8 mouse cellular contexts compared by ENCODE assay signal in the genomic region with DNA sequence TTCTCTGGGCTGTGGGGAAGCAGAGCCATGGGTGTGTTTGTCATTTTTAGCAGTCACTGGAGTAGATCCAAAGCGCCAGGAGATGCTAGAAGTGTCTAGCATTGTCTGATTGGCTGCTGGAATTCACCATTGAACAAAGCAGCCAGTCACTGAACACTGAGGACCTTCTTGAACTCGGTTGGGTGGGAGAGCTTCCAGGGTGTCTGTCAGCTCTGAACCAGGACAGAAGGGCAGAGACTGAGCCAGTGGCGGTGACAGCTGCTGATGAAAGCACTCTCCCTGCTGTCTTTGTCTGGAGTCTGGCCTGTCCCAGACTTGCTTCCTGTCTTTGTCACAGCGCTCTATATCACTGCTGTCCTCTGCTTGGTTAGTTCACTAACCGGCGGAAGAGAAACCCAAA. TPM values are rescaled to one million over a fixed set of nuclear protein-coding genes. Genes with fewer than 3 reads are reported as not detected.
A peak's percentile ranks its signal among the peaks of the same experiment; 100 is the strongest.
DNase-seq lines count a peak whose midpoint lies in the region; ATAC-seq and TF ChIP-seq lines count a peak whose summit lies in the region.

No protein-coding gene starts in this region.

- no peak for TF ChIP-seq CTCF in cerebellum, adult 2 months (IDR thresholded peaks at IDR 0.05; ENCODE audit: borderline replicate concordance, insufficient read depth, low read depth, low read length)
- TF ChIP-seq CTCF in lung, postnatal 0 days (IDR thresholded peaks at IDR 0.05), result no peak

- H3K27me3 ChIP-seq in cerebellum, adult 2 months (ENCODE audit: control insufficient read depth, insufficient read depth, low read length), result no peaks in the 10 kb centered on the region
- H3K27me3 ChIP-seq in heart, embryonic 12.5 days (replicated peaks), result no peaks in the 10 kb centered on the region
- no peaks in the 10 kb centered on the region for H3K27me3 ChIP-seq in kidney, embryonic 14.5 days (ENCODE audit: control insufficient read depth, insufficient read depth, low read length)
- no peaks in the 10 kb centered on the region for H3K27me3 ChIP-seq in lung, postnatal 0 days (replicated peaks; ENCODE audit: insufficient read depth, low read length)
- H3K27me3 ChIP-seq in stomach, embryonic 16.5 days (ENCODE audit: control insufficient read depth, insufficient read depth, low read length), result no peaks in the 10 kb centered on the region

- peak overlapping the region; percentile 4; the same call in 1 of the 2 replicates for H3K27ac ChIP-seq in cerebellum, adult 2 months (ENCODE audit: insufficient read depth, low read length)
- peak overlapping the region; percentile 86 for H3K27ac ChIP-seq in heart, embryonic 12.5 days (ENCODE audit: poor library complexity, severe bottlenecking)
- peak overlapping the region; percentile 67; the same call in 1 of the 2 replicates for H3K27ac ChIP-seq in kidney, embryonic 14.5 days (ENCODE audit: low read depth, low read length)
- H3K27ac ChIP-seq in lung, postnatal 0 days (ENCODE audit: low read length), result peak overlapping the region; percentile 23
- H3K27ac ChIP-seq in stomach, embryonic 16.5 days (ENCODE audit: low read length), result peak overlapping the region; percentile 32

- H3K4me1 ChIP-seq in cerebellum, adult 2 months (ENCODE audit: control insufficient read depth, insufficient read depth, low read length), result peaks cover 20% of the 10 kb centered on the region
- H3K4me1 ChIP-seq in heart, embryonic 12.5 days (replicated peaks), result peaks cover 53% of the 10 kb centered on the region
- peaks cover 11% of the 10 kb centered on the region; the same call in 1 of the 2 replicates for H3K4me1 ChIP-seq in kidney, embryonic 14.5 days (ENCODE audit: control insufficient read depth, insufficient read depth, low read length)
- H3K4me1 ChIP-seq in lung, postnatal 0 days (ENCODE audit: insufficient read depth, low read depth, low read length), result peaks cover 16% of the 10 kb centered on the region; the same call in 1 of the 2 replicates
- H3K4me1 ChIP-seq in stomach, embryonic 16.5 days (ENCODE audit: control insufficient read depth, insufficient read depth, low read length), result peaks cover 17% of the 10 kb centered on the region

- TF ChIP-seq POLR2A in cerebellum, adult 2 months (IDR thresholded peaks at IDR 0.05; ENCODE audit: borderline replicate concordance, insufficient read depth, low read length), result no peak

- ATAC-seq in heart, embryonic 12.5 days (ENCODE audit: insufficient number of reproducible peaks, low FRiP score), result peak; percentile 86
- ATAC-seq in kidney, embryonic 14.5 days (ENCODE audit: low FRiP score, low TSS enrichment), result peak; percentile 91
- ATAC-seq in lung, postnatal 0 days, result peak; percentile 88
- peak; percentile 49; the same call in 1 of the 2 replicates for ATAC-seq in stomach, embryonic 16.5 days (ENCODE audit: insufficient read depth, low FRiP score)

- no peak; the same call in 1 of the 2 replicates for TF ChIP-seq EP300 in lung, postnatal 0 days (IDR thresholded peaks at IDR 0.05)

- peak overlapping the region; percentile 31; the same call in 1 of the 2 replicates for H3K9ac ChIP-seq in heart, embryonic 12.5 days
- H3K9ac ChIP-seq in kidney, embryonic 14.5 days (ENCODE audit: low read depth, low read length), result no peak overlapping the region
- no peak overlapping the region for H3K9ac ChIP-seq in lung, postnatal 0 days (replicated peaks; ENCODE audit: low read depth)
- 0 out of 2 replicates have a peak overlapping the region, but pooled peaks have one; percentile 10 for H3K9ac ChIP-seq in stomach, embryonic 16.5 days (ENCODE audit: low read length)

- peak overlapping the region; percentile 34 for H3K4me2 ChIP-seq in heart, embryonic 12.5 days
- H3K4me2 ChIP-seq in kidney, embryonic 14.5 days (replicated peaks; ENCODE audit: low read depth, low read length), result no peak overlapping the region
- H3K4me2 ChIP-seq in lung, postnatal 0 days (replicated peaks; ENCODE audit: low read depth, low read length), result no peak overlapping the region
- H3K4me2 ChIP-seq in stomach, embryonic 16.5 days (ENCODE audit: low read depth, low read length), result no peak overlapping the region

- H3K4me3 ChIP-seq in cerebellum, adult 2 months (replicated peaks; ENCODE audit: insufficient read depth, low read depth, low read length), result no peak overlapping the region
- H3K4me3 ChIP-seq in heart, embryonic 12.5 days, result no peak overlapping the region
- no peak overlapping the region for H3K4me3 ChIP-seq in kidney, embryonic 14.5 days (ENCODE audit: low read length)
- no peak overlapping the region for H3K4me3 ChIP-seq in lung, postnatal 0 days (ENCODE audit: low read depth, low read length)
- H3K4me3 ChIP-seq in stomach, embryonic 16.5 days (replicated peaks; ENCODE audit: low read length), result no peak overlapping the region

- H3K9me3 ChIP-seq in heart, embryonic 12.5 days (replicated peaks), result no peaks in the 10 kb centered on the region
- H3K9me3 ChIP-seq in kidney, embryonic 14.5 days (ENCODE audit: control insufficient read depth, low read length), result no peaks in the 10 kb centered on the region
- H3K9me3 ChIP-seq in lung, postnatal 0 days (ENCODE audit: low read length), result no peaks in the 10 kb centered on the region
- no peaks in the 10 kb centered on the region for H3K9me3 ChIP-seq in stomach, embryonic 16.5 days (replicated peaks; ENCODE audit: control insufficient read depth, low read length)

- DNase-seq in cerebellum, adult 2 months, result peak; percentile 60 to 79
- DNase-seq in embryo, embryonic 10.5 days (ENCODE audit: low spot score), result peak; percentile 73
- DNase-seq in lung, postnatal 0 days (ENCODE audit: low spot score), result peak; percentile 84
- DNase-seq in urinary bladder, postnatal 36 days (ENCODE audit: low spot score in 2 of 2), result no peak
- no peak for DNase-seq in MN1 (ENCODE audit: low spot score)

- 11% methylated on average over 6 of the region's 6 CpGs for WGBS in cerebellum, adult 2 months
- WGBS in heart, embryonic 12.5 days, result 12% methylated on average over 6 of the region's 6 CpGs
- WGBS in kidney, embryonic 14.5 days, result 13% methylated on average over 6 of the region's 6 CpGs
- 28% methylated on average over 6 of the region's 6 CpGs for WGBS in lung, postnatal 0 days
- 56% methylated on average over 6 of the region's 6 CpGs for WGBS in stomach, embryonic 16.5 days

- peaks cover 8% of the 10 kb centered on the region for H3K36me3 ChIP-seq in heart, embryonic 12.5 days
- H3K36me3 ChIP-seq in kidney, embryonic 14.5 days (ENCODE audit: control insufficient read depth, insufficient read depth, low read length), result no peaks in the 10 kb centered on the region
- H3K36me3 ChIP-seq in lung, postnatal 0 days (ENCODE audit: insufficient read depth, low read length), result no peaks in the 10 kb centered on the region
- no peaks in the 10 kb centered on the region for H3K36me3 ChIP-seq in stomach, embryonic 16.5 days (ENCODE audit: control insufficient read depth, insufficient read depth, low read length)

RNA-seq across cellular contexts. Expression of a gene that starts 6.5 kb away (rescaled TPM):
- polyA plus RNA-seq in cerebellum, adult 2 months (2012; rRNA removed), result 10.5 and 12.0 TPM in 2 replicates
- 18.2 and 19.4 TPM in 2 replicates for polyA plus RNA-seq in heart, embryonic 12.5 days (2016; fragmentation: Nextera tagmentation; extraction: Ambion mirVana)
- polyA plus RNA-seq in kidney, embryonic 14.5 days (2014; fragmentation: Nextera tagmentation; extraction: Ambion mirVana), result 12.5 and 13.2 TPM in 2 replicates
- polyA plus RNA-seq in lung, postnatal 0 days (2015; fragmentation: Nextera tagmentation; extraction: Ambion mirVana), result 6.1 and 7.7 TPM in 2 replicates
- polyA plus RNA-seq in stomach, embryonic 16.5 days (2015; fragmentation: Nextera tagmentation; extraction: Ambion mirVana), result 13.3 and 16.1 TPM in 2 replicates

RNA-seq across cellular contexts. Expression of a gene that starts 6.6 kb away (rescaled TPM):
- polyA plus RNA-seq in cerebellum, adult 2 months (2012; rRNA removed), result 27.2 and 32.6 TPM in 2 replicates
- 13.4 and 14.8 TPM in 2 replicates for polyA plus RNA-seq in heart, embryonic 12.5 days (2016; fragmentation: Nextera tagmentation; extraction: Ambion mirVana)
- polyA plus RNA-seq in kidney, embryonic 14.5 days (2014; fragmentation: Nextera tagmentation; extraction: Ambion mirVana), result 11.8 and 20.8 TPM in 2 replicates
- 3.2 and 3.4 TPM in 2 replicates for polyA plus RNA-seq in lung, postnatal 0 days (2015; fragmentation: Nextera tagmentation; extraction: Ambion mirVana)
- polyA plus RNA-seq in stomach, embryonic 16.5 days (2015; fragmentation: Nextera tagmentation; extraction: Ambion mirVana), result 7.7 and 8.5 TPM in 2 replicates

RNA-seq across cellular contexts. Expression of a gene that starts 28.5 kb away (rescaled TPM):
- polyA plus RNA-seq in cerebellum, adult 2 months (2012; rRNA removed), result 267 and 279 TPM in 2 replicates
- polyA plus RNA-seq in heart, embryonic 12.5 days (2016; fragmentation: Nextera tagmentation; extraction: Ambion mirVana), result 61.2 and 69.9 TPM in 2 replicates
- 62.3 and 87.0 TPM in 2 replicates for polyA plus RNA-seq in kidney, embryonic 14.5 days (2014; fragmentation: Nextera tagmentation; extraction: Ambion mirVana)
- 39.3 and 49.3 TPM in 2 replicates for polyA plus RNA-seq in lung, postnatal 0 days (2015; fragmentation: Nextera tagmentation; extraction: Ambion mirVana)
- polyA plus RNA-seq in stomach, embryonic 16.5 days (2015; fragmentation: Nextera tagmentation; extraction: Ambion mirVana), result 18.6 and 22.0 TPM in 2 replicates

Comparison
In these comparisons a context has a peak if more than half of its experiments do, and no peak if none do; other contexts are left out.
1. DNase-seq: peak in cerebellum, adult 2 months (2 of 2), embryo, embryonic 10.5 days (single experiment) and lung, postnatal 0 days (single experiment); none in urinary bladder, postnatal 36 days (0 of 2) and MN1 (single experiment).
2. H3K27ac ChIP-seq: peak in every context shown above with its lines; median percentile 86 in heart, embryonic 12.5 days; 67 in kidney, embryonic 14.5 days; 32 in stomach, embryonic 16.5 days; 23 in lung, postnatal 0 days; 4 in cerebellum, adult 2 months.
3. H3K9ac ChIP-seq: peak in heart, embryonic 12.5 days (single experiment) and stomach, embryonic 16.5 days (single experiment); none in kidney, embryonic 14.5 days (single experiment) and lung, postnatal 0 days (single experiment).
4. Peak in every context shown above with its lines, with median percentiles within 50 percentile points of each other: ATAC-seq.